Mouse (Mus musculus) C2C12 (cell line): ENCODE measurements around the gene Tmem107.

Source experiments
- CEBPB ChIP-seq: IDR thresholded peaks from one replicate; pipeline ENCODE4 v1.6.1; 2011; ENCODE audit warnings: low read depth, mild to moderate bottlenecking, control low read depth, moderate library complexity
- CTCF ChIP-seq: IDR thresholded peaks from one replicate; pipeline ENCODE4 v1.5.1; 2011; ENCODE audit not compliant: control insufficient read depth, insufficient read depth, insufficient read length
- FOSL1 ChIP-seq: IDR thresholded peaks from one replicate; pipeline ENCODE4 v1.8.0; 2011; ENCODE audit warnings: mild to moderate bottlenecking, low read length; ENCODE audit not compliant: poor library complexity, insufficient read depth, severe bottlenecking
- MAX ChIP-seq: IDR thresholded peaks from one replicate; pipeline ENCODE4 v1.6.1; 2011; ENCODE audit warnings: mild to moderate bottlenecking, control low read depth
- MYOD1 ChIP-seq: IDR thresholded peaks from one replicate; pipeline ENCODE4 v1.6.1; 2011; ENCODE audit warnings: low read depth; ENCODE audit not compliant: control insufficient read depth, insufficient read length
- MYOG ChIP-seq: IDR thresholded peaks from one replicate; pipeline ENCODE4 v1.6.1; 2011; ENCODE audit not compliant: control insufficient read depth, insufficient read length; ENCODE audit errors: extremely low read depth
- USF1 ChIP-seq: IDR thresholded peaks from one replicate; pipeline ENCODE4 v1.6.1; 2011; ENCODE audit warnings: low read depth, mild to moderate bottlenecking, control low read depth, moderate library complexity

GRCm38 (mm10) chr11:69106842-69107241, 36.2 kb downstream of the Tmem107 start:
- TF ChIP-seq USF1 (no peak), CTCF (no peak), CEBPB (no peak), MYOD1 (no peak), MAX (no peak), MYOG (no peak), FOSL1 (no peak)
